Mouse (Mus musculus) neural tube, embryonic 11.5 days (tissue): ENCODE data around the gene Muc1. TPM values are rescaled to one million over a fixed set of nuclear protein-coding genes. Genes with fewer than 3 reads are reported as not detected.
A peak's percentile ranks its signal among the peaks of the same experiment; 100 is the strongest.

Experiments used
- ATAC-seq: fragments of 200-750 bp; cut with Nextera tagmentation; 2 replicates; pipeline ENCODE4 v1.8.0; 2017; ENCODE audit warnings: moderate number of reproducible peaks, mild to moderate bottlenecking, moderate TSS enrichment, moderate library complexity; ENCODE audit not compliant: insufficient read depth, low FRiP score, low TSS enrichment
- DNase-seq: peaks from one replicate; pipeline ENCODE4 v3.0.0-alpha.2; 2015; ENCODE audit warnings: low spot score
- H3K27ac ChIP-seq: fragments of 300-500 bp; sonication (generic); 2 replicates; pipeline ENCODE4 v1.5.1; 2014; ENCODE audit warnings: low read depth, mild to moderate bottlenecking, low read length
- H3K27me3 ChIP-seq: fragments of 300-500 bp; sonication (generic); 2 replicates; pipeline ENCODE4 v1.6.1; 2014; ENCODE audit warnings: mild to moderate bottlenecking, low read length, mixed read lengths; ENCODE audit not compliant: control insufficient read depth, insufficient read depth
- H3K36me3 ChIP-seq: fragments of 300-500 bp; sonication (generic); 2 replicates; pipeline ENCODE4 v1.6.1; 2014; ENCODE audit warnings: mild to moderate bottlenecking, low read length, moderate library complexity, mixed read lengths; ENCODE audit not compliant: control insufficient read depth, insufficient read depth
- H3K4me1 ChIP-seq: fragments of 300-500 bp; sonication (generic); 2 replicates; pipeline ENCODE4 v1.6.1; 2014; ENCODE audit warnings: low read length, mixed read lengths; ENCODE audit not compliant: control insufficient read depth, insufficient read depth
- H3K4me2 ChIP-seq: fragments of 300-500 bp; sonication (generic); 2 replicates; pipeline ENCODE4 v1.6.1; 2014; ENCODE audit warnings: low read depth, mild to moderate bottlenecking, moderate library complexity
- H3K4me3 ChIP-seq: fragments of 300-500 bp; sonication (generic); 2 replicates; pipeline ENCODE4 v1.5.1; 2014; ENCODE audit warnings: low read depth, low read length
- H3K9ac ChIP-seq: fragments of 300-500 bp; sonication (generic); 2 replicates; pipeline ENCODE4 v1.6.1; 2014; ENCODE audit warnings: mild to moderate bottlenecking, low read length
- H3K9me3 ChIP-seq: fragments of 300-500 bp; sonication (generic); 2 replicates; pipeline ENCODE4 v1.6.1; 2016; ENCODE audit warnings: low read length; ENCODE audit not compliant: control insufficient read depth
- WGBS: fragments of 180-500 bp; shearing (Covaris S2); extraction: QIAGEN DNeasy Blood & Tissue Kit; methylation state at CpG from one replicate; pipeline ENCODE4 v1.1.7; 2014; 5-methylcytosine and 5-hydroxymethylcytosine counted together
- polyA plus RNA-seq: library from polyadenylated mRNA; unstranded; fragments of >200 nt; fragmentation: Nextera tagmentation; extraction: Ambion mirVana; gene quantifications from 2 replicates; pipeline ENCODE4 v1.2.1, GENCODE M21; 2014

The Muc1 gene
- polyA plus RNA-seq, 1 experiment from 2014 or later, result 1.8 TPM

DNA sequence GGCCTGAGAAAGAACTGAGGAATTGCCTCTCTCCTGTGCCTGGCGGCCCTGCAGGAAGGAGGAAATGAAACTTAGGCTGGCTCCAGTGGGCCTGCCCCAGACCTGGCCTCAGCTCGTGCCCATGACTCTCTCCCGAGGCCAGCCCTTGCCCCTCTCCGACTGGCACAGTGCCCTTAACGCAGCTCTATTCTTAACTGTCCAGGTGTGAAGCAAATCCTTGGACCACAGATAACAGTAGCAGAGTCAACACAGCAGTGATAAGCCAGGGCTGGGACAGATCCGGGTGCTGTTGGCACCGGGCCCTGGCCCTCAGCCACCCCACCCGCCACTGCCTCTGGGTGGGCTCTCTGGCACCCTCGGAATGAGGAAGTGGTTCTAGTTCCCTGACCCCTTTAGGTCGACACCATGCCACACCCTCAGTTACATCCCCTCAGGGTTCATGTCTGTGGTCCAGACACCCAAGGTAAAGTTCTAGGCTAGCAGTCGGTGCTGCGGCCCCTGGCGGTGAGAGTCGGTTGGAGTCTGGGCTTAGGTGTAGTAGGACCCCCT, 4.8 kb downstream of the Muc1 start:
- WGBS, result 90% methylated on average over 14 of the region's 14 CpGs
- no peak overlapping the region for H3K27ac ChIP-seq
- no peak for DNase-seq

DNA sequence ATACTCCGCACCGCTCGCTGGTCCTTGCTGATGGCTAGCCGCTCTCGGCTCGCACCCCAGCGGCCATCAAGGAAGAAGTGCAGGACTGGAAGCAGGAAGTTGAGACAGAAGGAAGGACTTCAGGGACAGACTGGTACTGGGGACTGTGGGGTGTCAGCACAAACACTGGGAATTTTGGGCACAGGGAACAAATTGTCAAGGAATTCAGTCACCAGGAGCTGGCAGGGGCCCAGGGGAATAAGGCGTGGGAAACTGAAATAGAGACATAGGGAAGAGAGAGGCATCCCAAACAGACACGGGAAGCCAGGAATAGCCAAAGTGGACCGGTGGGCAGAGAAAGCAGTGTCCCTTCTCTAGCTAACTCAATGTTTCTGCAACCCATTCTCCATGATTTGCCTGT, 7.7 kb downstream of the Muc1 start:
- Histone ChIP-seq H3K9me3 (no peaks in the 10 kb centered on the region), H3K27me3 (no peaks in the 10 kb centered on the region), H3K4me2 (no peak overlapping the region), H3K4me3 (no peak overlapping the region), H3K4me1 (no peaks in the 10 kb centered on the region), H3K9ac (no peak overlapping the region), H3K36me3 (no peaks in the 10 kb centered on the region; the same call in none of the 2 replicates), H3K27ac (no peak overlapping the region)
- DNase-seq (no peak), ATAC-seq (no peak)
- 93% methylated on average over 10 of the region's 10 CpGs for WGBS

More for the DNA sequence above, 4.8 kb downstream of the Muc1 start:
- H3K9ac ChIP-seq, result no peak overlapping the region
- ATAC-seq, result no peak
- H3K36me3 ChIP-seq, result no peaks in the 10 kb centered on the region; the same call in 1 of the 2 replicates
- H3K4me3 ChIP-seq, result no peak overlapping the region
- no peaks in the 10 kb centered on the region for H3K4me1 ChIP-seq
- H3K4me2 ChIP-seq, result no peak overlapping the region
- no peaks in the 10 kb centered on the region for H3K27me3 ChIP-seq
- no peaks in the 10 kb centered on the region for H3K9me3 ChIP-seq

DNA sequence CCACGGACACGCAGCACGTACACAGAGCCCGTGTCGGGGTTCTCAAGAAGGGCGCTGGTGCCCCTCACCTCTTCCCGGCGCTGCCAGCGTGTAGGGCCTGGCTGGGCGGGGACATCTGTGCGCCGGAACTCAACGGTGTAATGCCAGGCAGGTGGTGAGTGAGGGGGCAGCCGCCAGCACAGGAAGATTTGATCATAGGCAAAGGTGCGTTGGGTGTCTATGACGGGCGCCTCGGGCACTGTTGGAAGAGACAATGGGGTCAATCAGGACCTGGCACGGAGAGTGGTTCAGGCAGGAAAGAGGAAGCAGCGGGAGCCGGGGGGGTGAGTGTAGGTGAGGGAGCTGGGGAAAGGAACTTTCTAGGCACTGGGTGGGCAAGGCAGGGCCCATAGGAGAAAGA, 8.8 kb downstream of the Muc1 start:
- ATAC-seq (no peak), DNase-seq (no peak)
- Histone ChIP-seq H3K27me3 (no peaks in the 10 kb centered on the region), H3K9me3 (no peaks in the 10 kb centered on the region), H3K27ac (no peak overlapping the region), H3K9ac (no peak overlapping the region), H3K36me3 (no peaks in the 10 kb centered on the region; the same call in none of the 2 replicates), H3K4me2 (no peak overlapping the region), H3K4me3 (no peak overlapping the region), H3K4me1 (no peaks in the 10 kb centered on the region)
- 93% methylated on average over 21 of the region's 21 CpGs for WGBS

DNA sequence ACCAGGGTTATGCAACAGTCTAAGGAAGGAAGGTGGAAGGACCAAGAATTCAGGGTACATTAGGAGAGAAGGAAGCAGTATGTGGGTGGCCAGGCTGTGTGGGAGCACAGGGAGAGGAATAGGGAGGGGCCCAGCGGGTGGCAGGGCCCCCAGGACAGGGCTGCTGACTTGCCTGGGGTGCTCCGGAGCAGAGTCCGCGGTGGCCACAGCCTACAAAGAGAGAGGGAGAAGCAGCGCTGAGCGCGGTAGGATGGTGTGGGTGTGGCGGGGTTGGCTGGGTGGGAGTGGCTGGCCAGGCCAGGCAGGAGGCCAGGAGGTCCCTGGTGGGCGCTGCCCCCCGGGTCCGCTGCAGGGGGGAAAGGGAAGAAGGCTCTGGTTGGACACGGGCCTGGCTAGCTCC, 9.6 kb downstream of the Muc1 start:
- no peak overlapping the region for H3K27ac ChIP-seq
- H3K9me3 ChIP-seq, result no peaks in the 10 kb centered on the region
- 65% methylated on average over 6 of the region's 12 CpGs for WGBS
- H3K9ac ChIP-seq, result no peak overlapping the region
- H3K4me1 ChIP-seq, result peaks cover 3% of the 10 kb centered on the region
- H3K27me3 ChIP-seq, result no peaks in the 10 kb centered on the region
- DNase-seq (no peak), ATAC-seq (no peak)
- H3K36me3 ChIP-seq, result no peaks in the 10 kb centered on the region; the same call in none of the 2 replicates
- H3K4me3 ChIP-seq, result no peak overlapping the region
- no peak overlapping the region for H3K4me2 ChIP-seq

DNA sequence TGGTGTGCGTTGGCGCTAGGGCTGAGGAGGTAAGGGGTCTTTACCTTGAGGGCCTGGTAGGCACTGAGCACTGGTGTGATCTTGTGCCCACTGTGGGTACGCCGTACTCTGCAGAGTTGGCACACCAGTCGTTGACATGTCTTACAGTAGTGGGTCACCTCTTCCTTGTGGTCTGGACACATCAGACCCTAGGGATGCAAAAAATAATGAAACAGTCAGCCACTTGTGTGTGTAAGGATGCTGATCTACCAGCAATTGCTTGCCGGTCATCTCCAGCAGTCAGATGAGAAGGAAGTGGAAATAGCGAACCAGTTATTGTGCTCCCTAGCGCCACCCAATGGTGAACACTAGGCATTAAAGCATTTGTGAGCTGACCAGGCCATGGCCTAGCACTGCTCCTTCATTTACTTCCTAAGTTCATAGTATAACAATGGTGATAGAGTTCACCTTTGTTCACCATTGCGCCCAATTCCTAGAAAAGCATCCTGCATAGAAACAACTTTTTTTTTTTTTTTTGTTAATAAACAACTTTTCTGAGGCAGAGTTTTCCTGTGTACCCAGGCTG, 13.6 kb downstream of the Muc1 start:
- H3K9ac ChIP-seq, result no peak overlapping the region
- no peak for DNase-seq
- ATAC-seq, result no peak
- no peaks in the 10 kb centered on the region; the same call in 1 of the 2 replicates for H3K36me3 ChIP-seq
- no peak overlapping the region for H3K27ac ChIP-seq
- 74% methylated on average over 9 of the region's 9 CpGs for WGBS
- no peaks in the 10 kb centered on the region for H3K9me3 ChIP-seq
- no peak overlapping the region for H3K4me2 ChIP-seq
- H3K27me3 ChIP-seq, result no peaks in the 10 kb centered on the region
- H3K4me1 ChIP-seq, result peaks cover 23% of the 10 kb centered on the region
- H3K4me3 ChIP-seq, result no peak overlapping the region

DNA sequence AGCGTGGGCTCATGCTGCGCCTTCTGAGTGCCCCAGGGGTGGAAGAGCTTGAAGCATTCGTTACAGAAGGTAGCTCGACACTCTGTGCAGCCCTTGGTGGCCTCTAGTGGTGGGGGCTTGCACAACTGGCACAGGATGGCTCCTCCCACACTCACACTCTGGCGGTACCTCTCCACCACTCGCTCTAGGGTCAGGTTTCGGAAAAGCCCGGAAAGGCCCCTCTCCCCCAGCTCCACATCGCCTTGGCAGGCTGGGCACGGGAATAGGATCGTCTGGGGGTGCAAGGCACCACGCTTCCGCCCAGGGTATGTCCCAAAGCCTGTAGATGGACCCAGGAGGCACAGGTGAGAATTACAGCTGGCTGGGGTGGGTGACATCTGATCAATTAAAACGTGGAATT, 14.8 kb downstream of the Muc1 start:
- WGBS, result 11% methylated on average over 14 of the region's 14 CpGs
- H3K27ac ChIP-seq, result peak overlapping the region; percentile 62; the same call in 1 of the 2 replicates

DNA sequence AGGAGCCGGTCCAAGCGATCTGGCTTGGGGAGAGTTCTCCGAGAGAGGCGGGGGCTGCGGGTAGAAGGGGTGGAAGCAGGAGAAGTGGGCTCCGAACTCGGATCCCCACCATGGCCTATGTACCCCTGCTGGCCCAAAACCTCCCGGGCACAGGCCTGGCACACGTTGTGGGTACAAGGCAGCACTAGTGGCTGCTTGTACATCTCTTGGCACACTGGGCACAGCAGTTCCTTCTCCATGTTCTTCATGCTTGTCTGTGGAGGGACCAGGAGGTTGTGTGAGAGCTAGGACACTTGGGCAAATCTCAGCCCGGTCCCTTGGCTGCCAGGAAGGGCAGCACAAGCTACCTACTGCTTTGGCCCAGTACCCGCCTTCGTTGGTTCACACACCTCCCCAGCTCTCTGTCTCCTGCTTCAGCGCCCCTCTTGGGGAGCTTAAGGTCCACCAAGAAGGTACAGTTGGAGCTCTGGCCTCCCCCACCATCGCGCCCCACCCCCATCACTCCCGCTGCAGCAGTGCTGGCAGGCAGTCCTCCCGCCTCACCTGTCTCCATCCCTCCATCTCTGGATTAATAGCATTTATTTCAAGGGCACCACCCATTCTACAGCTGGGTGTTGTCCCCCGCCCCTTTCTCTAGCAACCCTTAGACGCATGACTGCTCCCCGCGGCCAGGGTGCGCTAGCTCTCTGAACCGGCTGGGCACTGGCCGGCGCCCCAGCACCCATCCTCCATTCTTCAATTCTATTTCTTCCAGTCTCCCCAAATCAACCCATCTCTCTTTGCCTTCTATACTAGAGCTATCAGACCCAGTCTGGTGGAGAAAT, 15.5 kb downstream of the Muc1 start:
- H3K4me2 ChIP-seq, result peak overlapping the region; percentile 86
- ATAC-seq, result peak; percentile 31; the same call in 1 of the 2 replicates
- 13% methylated on average over 25 of the region's 25 CpGs for WGBS
- no peaks in the 10 kb centered on the region for H3K9me3 ChIP-seq
- H3K27ac ChIP-seq, result peak overlapping the region; percentile 62; the same call in 1 of the 2 replicates
- no peaks in the 10 kb centered on the region for H3K27me3 ChIP-seq
- H3K4me1 ChIP-seq, result peaks cover 23% of the 10 kb centered on the region
- 0 out of 2 replicates have a peak, but pooled peaks cover 3% of the 10 kb centered on the region for H3K36me3 ChIP-seq
- peak overlapping the region; percentile 70 for H3K4me3 ChIP-seq
- H3K9ac ChIP-seq, result peak overlapping the region; percentile 54
- no peak for DNase-seq

More for the DNA sequence above, 14.8 kb downstream of the Muc1 start:
- Histone ChIP-seq H3K4me3 (peak overlapping the region; percentile 70; the same call in 1 of the 2 replicates), H3K36me3 (peaks cover 3% of the 10 kb centered on the region; the same call in 1 of the 2 replicates), H3K27me3 (no peaks in the 10 kb centered on the region), H3K9me3 (no peaks in the 10 kb centered on the region), H3K4me2 (peak overlapping the region; percentile 86), H3K9ac (no peak overlapping the region), H3K4me1 (peaks cover 23% of the 10 kb centered on the region)
- ATAC-seq (no peak), DNase-seq (peak; percentile 61)

DNA sequence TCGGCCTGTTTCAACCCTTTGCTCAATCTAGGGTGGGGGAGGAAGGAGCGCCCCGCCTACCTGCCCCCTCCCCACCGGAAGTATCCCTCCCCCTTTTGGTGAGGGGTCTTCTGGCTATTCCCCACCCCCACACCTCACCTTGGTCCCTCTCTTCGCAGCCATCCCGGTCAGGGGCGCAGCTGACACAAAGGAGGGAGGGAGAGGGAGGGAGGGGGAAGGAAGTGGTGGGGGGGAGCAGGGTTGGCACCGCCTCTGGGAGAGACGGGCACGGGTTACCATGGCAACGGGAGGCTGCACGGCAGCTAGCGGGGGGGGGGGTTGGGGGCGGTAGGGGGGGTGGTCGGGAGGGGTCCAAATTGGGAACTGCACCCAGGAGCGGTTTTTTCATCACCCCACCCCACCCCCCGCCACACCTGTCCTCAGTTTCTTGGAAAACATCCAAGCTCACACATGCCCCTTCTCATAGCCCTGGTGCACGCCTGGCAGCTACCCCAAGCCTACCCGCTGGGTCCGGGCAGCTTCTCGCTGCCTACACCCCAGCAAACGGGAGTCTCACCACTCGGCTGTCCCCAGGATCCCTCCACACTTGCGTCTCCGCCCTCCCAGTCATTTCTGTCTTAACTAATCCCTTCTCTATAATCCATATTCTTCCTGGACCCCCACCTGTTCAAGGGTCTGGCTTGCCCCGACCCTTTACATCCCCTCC, 16.3 kb downstream of the Muc1 start:
- Histone ChIP-seq H3K9me3 (no peaks in the 10 kb centered on the region), H3K4me3 (peak overlapping the region; percentile 70), H3K9ac (peak overlapping the region; percentile 54), H3K4me2 (peak overlapping the region; percentile 86), H3K27ac (peak overlapping the region; percentile 62), H3K36me3 (0 out of 2 replicates have a peak, but pooled peaks cover 3% of the 10 kb centered on the region), H3K4me1 (peaks cover 23% of the 10 kb centered on the region), H3K27me3 (no peaks in the 10 kb centered on the region)
- WGBS, result 1% methylated on average over 21 of the region's 26 CpGs
- DNase-seq, result peak; percentile 74
- ATAC-seq, result peak; percentile 51
